Mouse (Mus musculus): ENCODE results near the gene Zfp53. TPM values are rescaled to one million over a fixed set of nuclear protein-coding genes. Genes with fewer than 3 reads are reported as not detected.

The Zfp53 gene
- polyA plus RNA-seq, 1 experiment from 2014 or later = 12.1 TPM

DNA sequence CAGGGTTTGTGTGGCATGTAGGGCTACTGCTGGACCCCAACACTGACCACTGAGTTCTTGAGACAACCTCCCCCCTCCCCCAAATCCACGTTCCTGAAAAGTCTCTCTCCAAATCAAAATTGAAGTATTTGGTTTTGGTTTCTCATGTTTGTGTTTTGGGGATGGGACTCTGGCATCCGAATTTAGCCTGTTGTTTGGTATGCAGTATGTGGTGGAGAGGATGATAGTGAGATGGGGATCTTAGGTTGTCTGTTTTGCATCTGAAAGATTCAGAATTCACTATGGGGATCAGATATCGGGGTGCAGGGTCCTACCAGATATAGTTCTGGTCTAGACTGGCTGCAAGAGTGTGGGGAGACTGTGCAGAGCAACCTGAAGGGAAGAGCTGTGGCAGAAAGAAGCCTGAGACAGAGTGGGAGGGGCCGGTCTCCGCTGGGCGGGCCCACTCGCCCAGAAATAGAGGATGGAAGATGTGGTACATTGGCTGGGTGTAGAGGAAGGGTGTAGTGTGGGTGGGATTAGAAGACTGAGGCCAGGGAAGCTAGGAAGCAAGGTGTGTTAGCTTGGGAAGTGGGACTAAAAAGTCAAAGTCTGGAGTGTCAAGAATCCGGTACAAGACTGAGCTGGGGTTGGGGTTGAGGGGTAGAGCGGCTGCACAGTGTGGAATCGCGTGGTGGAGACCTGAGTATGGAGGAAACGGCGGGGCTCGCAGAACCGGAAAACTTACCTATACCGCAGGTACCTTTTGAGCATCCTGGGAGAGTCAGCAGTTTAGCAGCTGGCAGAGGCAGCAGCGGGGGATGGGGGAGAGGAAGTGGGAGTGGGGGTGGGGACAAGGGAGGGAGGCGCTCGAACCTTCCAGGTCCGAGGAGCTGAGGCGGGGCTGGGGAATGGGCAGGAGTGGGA, 46.6 kb downstream of the Zfp53 start, which contains the start of gene Zfp52:
Gene Zfp52 (plus strand): TSS at position 444 of the 906 bp plus-strand sequence.
- ATAC-seq = peak; percentile 75
- Histone ChIP-seq H3K27ac (ENCODE audit: low read length) (peak within 1 kb of the TSS; percentile 66), H3K4me2 (ENCODE audit: low read depth, low read length) (peak within 1 kb of the TSS; percentile 80), H3K4me3 (ENCODE audit: low read length) (peak within 1 kb of the TSS; percentile 60), H3K4me1 (ENCODE audit: control insufficient read depth, insufficient read depth, low read length) (peaks cover 20% of the 10 kb centered on the region), H3K9me3 (ENCODE audit: control insufficient read depth, low read length) (no peaks in the 10 kb centered on the region), H3K27me3 (replicated peaks; ENCODE audit: control insufficient read depth, insufficient read depth, low read length) (no peaks in the 10 kb centered on the region), H3K9ac (ENCODE audit: low read depth, low read length) (peak within 1 kb of the TSS; percentile 73), H3K36me3 (ENCODE audit: control insufficient read depth, insufficient read depth, low read length) (no peaks in the 10 kb centered on the region)
- WGBS = 3% methylated on average over 21 of the region's 21 CpGs

DNA sequence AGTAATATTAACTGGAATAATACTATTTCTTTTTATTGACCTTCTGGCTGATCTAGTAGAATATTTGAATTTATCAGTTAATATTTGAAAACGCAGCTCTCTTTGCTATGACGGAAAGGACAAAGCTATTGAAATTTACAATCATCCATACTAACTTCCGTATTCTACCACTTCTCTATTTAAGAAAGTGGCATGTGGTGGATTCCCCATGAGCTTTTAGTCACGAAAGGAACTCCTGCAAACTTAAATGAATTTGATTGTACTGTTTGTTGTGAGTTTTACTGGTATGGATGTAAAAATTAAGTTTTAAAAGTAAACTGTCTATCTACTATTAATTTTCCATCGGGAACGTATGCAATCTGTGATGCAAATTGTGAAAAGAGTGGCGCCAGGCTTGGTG, 47.3 kb downstream of the Zfp53 start:
- Histone ChIP-seq H3K4me3 (ENCODE audit: low read length) (peak overlapping the region; percentile 60), H3K4me1 (ENCODE audit: control insufficient read depth, insufficient read depth, low read length) (peaks cover 18% of the 10 kb centered on the region), H3K27me3 (replicated peaks; ENCODE audit: control insufficient read depth, insufficient read depth, low read length) (no peaks in the 10 kb centered on the region), H3K9me3 (ENCODE audit: control insufficient read depth, low read length) (no peaks in the 10 kb centered on the region), H3K4me2 (ENCODE audit: low read depth, low read length) (peak overlapping the region; percentile 80), H3K9ac (ENCODE audit: low read depth, low read length) (peak overlapping the region; percentile 73), H3K27ac (ENCODE audit: low read length) (no peak overlapping the region), H3K36me3 (ENCODE audit: control insufficient read depth, insufficient read depth, low read length) (no peaks in the 10 kb centered on the region)
- ATAC-seq = no peak
- 33% methylated on average over 7 of the region's 7 CpGs for WGBS

DNA sequence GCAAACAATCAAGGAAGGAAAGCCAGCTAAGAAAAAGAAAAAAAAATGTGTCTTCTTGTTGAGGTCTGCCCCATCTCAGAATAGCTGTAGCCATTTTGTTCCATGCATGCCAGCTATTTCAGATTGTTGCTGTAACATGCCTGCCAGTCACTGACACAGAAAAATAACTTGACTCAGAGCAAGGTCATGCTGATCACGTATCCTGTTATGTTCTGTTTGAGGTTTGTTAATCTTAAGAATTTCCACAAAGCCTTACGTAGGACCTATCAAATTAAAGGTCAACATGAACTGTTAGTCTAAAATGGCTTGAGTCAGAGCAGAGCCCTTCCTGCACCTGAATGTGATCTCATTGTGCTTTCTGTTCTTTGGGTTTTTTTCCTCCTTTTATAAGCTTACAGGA, 47.9 kb downstream of the Zfp53 start:
- Histone ChIP-seq H3K27me3 (replicated peaks; ENCODE audit: control insufficient read depth, insufficient read depth, low read length) (no peaks in the 10 kb centered on the region), H3K4me3 (ENCODE audit: low read length) (no peak overlapping the region), H3K36me3 (ENCODE audit: control insufficient read depth, insufficient read depth, low read length) (no peaks in the 10 kb centered on the region), H3K9me3 (ENCODE audit: control insufficient read depth, low read length) (no peaks in the 10 kb centered on the region), H3K4me2 (ENCODE audit: low read depth, low read length) (no peak overlapping the region), H3K9ac (ENCODE audit: low read depth, low read length) (no peak overlapping the region), H3K27ac (ENCODE audit: low read length) (no peak overlapping the region), H3K4me1 (ENCODE audit: control insufficient read depth, insufficient read depth, low read length) (peaks cover 14% of the 10 kb centered on the region)
- WGBS = 71% methylated on average over 2 of the region's 2 CpGs
- no peak for ATAC-seq

DNA sequence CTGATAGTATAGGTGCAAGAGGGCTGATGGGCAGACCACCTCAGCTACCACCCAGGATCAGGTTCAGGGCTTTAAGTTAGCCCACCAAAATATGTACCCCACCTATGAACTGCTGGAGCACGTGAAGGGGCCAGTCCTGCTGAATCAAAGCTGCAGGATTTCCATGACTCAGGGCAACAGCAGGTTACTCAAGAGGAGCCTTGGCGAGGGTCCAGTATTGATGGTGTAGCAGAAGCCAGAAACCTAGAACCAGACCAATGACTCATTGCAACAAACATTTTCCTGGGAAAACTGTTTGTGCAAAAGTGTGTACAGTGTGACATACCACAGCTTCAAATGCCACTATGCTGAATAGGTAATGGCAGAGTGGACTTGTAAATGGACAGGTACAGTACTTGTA, 69.0 kb downstream of the Zfp53 start:
- Histone ChIP-seq H3K9ac (ENCODE audit: low read depth, low read length) (no peak overlapping the region), H3K4me2 (ENCODE audit: low read depth, low read length) (no peak overlapping the region), H3K27me3 (replicated peaks; ENCODE audit: control insufficient read depth, insufficient read depth, low read length) (no peaks in the 10 kb centered on the region), H3K4me1 (ENCODE audit: control insufficient read depth, insufficient read depth, low read length) (no peaks in the 10 kb centered on the region), H3K27ac (ENCODE audit: low read length) (no peak overlapping the region), H3K9me3 (ENCODE audit: control insufficient read depth, low read length) (no peaks in the 10 kb centered on the region), H3K4me3 (ENCODE audit: low read length) (no peak overlapping the region), H3K36me3 (ENCODE audit: control insufficient read depth, insufficient read depth, low read length) (no peaks in the 10 kb centered on the region; the same call in 1 of the 2 replicates)
- 89% methylated on average over 2 of the region's 2 CpGs for WGBS
- no peak for ATAC-seq

Other genes with a start within 250 kb of the Zfp53 start
- not detected in 2 replicates for gene Vmn1r235, start 232.6 kb upstream of the Zfp53 start, polyA plus RNA-seq (2015; fragmentation: Nextera tagmentation; extraction: Ambion mirVana)
- gene Vmn1r236, start 206.1 kb upstream of the Zfp53 start, polyA plus RNA-seq (2015; fragmentation: Nextera tagmentation; extraction: Ambion mirVana) = not detected in 2 replicates
- not detected in 2 replicates for gene Vmn1r237, start 177.1 kb upstream of the Zfp53 start, polyA plus RNA-seq (2015; fragmentation: Nextera tagmentation; extraction: Ambion mirVana)
- 2.6 TPM in 2 replicates for gene Zfp677, start 105.2 kb upstream of the Zfp53 start, polyA plus RNA-seq (2015; fragmentation: Nextera tagmentation; extraction: Ambion mirVana)
- 7.5 and 7.9 TPM in 2 replicates for gene Zfp54, start 65.8 kb upstream of the Zfp53 start, polyA plus RNA-seq (2015; fragmentation: Nextera tagmentation; extraction: Ambion mirVana)
- gene Zfp51, start 38.6 kb upstream of the Zfp53 start, polyA plus RNA-seq (2015; fragmentation: Nextera tagmentation; extraction: Ambion mirVana) = 13.2 and 14.0 TPM in 2 replicates
- gene Zfp52, start 46.5 kb downstream of the Zfp53 start, polyA plus RNA-seq (2015; fragmentation: Nextera tagmentation; extraction: Ambion mirVana) = 3.1 and 3.4 TPM in 2 replicates
- 17.7 and 18.2 TPM in 2 replicates for gene Zfp948, start 78.0 kb downstream of the Zfp53 start, polyA plus RNA-seq (2015; fragmentation: Nextera tagmentation; extraction: Ambion mirVana)
- 3.4 and 3.9 TPM in 2 replicates for gene Zfp983, start 161.6 kb downstream of the Zfp53 start, polyA plus RNA-seq (2015; fragmentation: Nextera tagmentation; extraction: Ambion mirVana)
- gene Gm10226, start 202.9 kb downstream of the Zfp53 start, polyA plus RNA-seq (2015; fragmentation: Nextera tagmentation; extraction: Ambion mirVana) = 4.8 and 6.0 TPM in 2 replicates
- gene Zfp760, start 218.7 kb downstream of the Zfp53 start, polyA plus RNA-seq (2015; fragmentation: Nextera tagmentation; extraction: Ambion mirVana) = 5.9 TPM in 2 replicates
- 3.4 and 4.0 TPM in 2 replicates for gene Zfp229, start 241.8 kb downstream of the Zfp53 start, polyA plus RNA-seq (2015; fragmentation: Nextera tagmentation; extraction: Ambion mirVana)

All from intestine, embryonic 16.5 days (tissue).